Mouse (Mus musculus): Measurements from ENCODE around the gene Hyal1. TPM values are rescaled to one million over a fixed set of nuclear protein-coding genes. Genes with fewer than 3 reads are reported as not detected.

Hyal1 gene
- polyA plus RNA-seq, 1 experiment from 2014 or later, result 6.6 TPM

GRCm38 (mm10) chr9:107607653-107608245 lies 31.0 kb downstream of the Hyal1 start:
- H3K27me3 ChIP-seq (ENCODE audit: insufficient read depth, poor library complexity, severe bottlenecking), result peaks cover 13% of the 10 kb centered on the region; the same call in 1 of the 2 replicates
- WGBS, result 55% methylated on average over 9 of the region's 9 CpGs
- no peak for DNase-seq (ENCODE audit: low spot score)
- H3K9me3 ChIP-seq, result no peaks in the 10 kb centered on the region
- H3K4me1 ChIP-seq (replicated peaks), result peaks cover 97% of the 10 kb centered on the region
- 0 out of 2 replicates have a peak, but pooled peaks cover 3% of the 10 kb centered on the region for H3K36me3 ChIP-seq
- H3K4me3 ChIP-seq, result no peak overlapping the region
- peak overlapping the region; percentile 99 for H3K27ac ChIP-seq

DNA sequence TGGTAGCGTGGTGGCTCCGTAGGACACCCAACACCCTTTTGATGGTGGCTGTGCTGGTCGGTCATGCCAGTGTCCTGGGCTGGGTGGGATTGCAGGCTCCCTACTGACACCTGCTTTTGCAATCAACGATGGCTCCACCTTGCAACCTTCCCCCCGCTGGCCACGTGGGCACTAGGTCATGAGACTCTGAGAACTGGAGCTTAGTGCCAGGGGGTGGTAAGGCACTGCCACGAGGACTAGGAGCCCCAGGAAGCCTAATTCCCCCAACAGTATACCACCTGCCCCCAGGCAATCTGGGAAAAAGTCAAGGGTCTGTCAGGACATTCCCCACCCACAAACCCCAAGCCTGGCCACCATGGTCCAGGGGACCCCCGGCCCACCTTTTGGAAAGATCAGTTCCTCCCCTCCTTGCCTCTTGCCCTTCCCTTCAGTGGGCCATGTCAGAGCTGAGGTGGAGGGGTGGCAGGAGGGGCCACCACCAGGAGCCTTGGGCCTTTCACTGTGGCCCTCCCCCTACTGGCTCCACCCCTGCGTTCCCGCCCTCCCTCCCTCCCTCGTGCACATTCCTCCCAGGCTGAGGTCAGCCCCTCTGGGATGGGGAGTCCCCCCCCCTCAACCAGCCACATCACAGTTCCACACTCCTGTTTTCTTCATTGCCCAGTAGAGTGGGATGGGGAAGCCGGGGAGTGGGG lies 32.2 kb downstream of the Hyal1 start, which contains the start of gene Sema3b:
Gene Sema3b (minus strand): TSS at position 489 of the 692 bp plus-strand sequence.
- peaks cover 98% of the 10 kb centered on the region for H3K4me1 ChIP-seq (replicated peaks)
- peaks cover 13% of the 10 kb centered on the region; the same call in 1 of the 2 replicates for H3K27me3 ChIP-seq (ENCODE audit: insufficient read depth, poor library complexity, severe bottlenecking)
- 39% methylated on average over 12 of the region's 12 CpGs for WGBS
- peak within 1 kb of the TSS; percentile 18; the same call in 1 of the 2 replicates for H3K4me3 ChIP-seq
- H3K27ac ChIP-seq, result peak within 1 kb of the TSS; percentile 99
- no peaks in the 10 kb centered on the region for H3K9me3 ChIP-seq
- no peak for DNase-seq (ENCODE audit: low spot score)
- peaks cover 7% of the 10 kb centered on the region for H3K36me3 ChIP-seq

DNA sequence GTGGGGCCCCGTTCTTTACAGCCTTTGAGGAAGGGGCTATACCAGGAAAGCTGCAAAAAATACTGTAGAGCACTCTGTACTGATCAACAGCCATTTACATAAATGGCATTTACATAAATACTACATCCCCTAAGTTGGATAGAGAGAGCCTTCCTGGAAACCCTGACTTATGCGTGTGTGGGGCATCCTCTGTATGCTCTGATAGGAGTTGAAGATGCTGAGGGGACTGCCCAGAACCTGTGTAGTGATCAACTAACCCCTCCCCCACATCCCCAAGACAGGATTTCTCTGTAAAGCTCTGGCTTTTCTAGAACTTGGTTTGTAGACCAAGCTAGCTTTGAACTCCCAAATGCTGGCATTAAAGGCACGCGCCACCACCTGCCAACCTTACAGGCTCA lies 32.7 kb downstream of the Hyal1 start:
- Histone ChIP-seq H3K27me3 (ENCODE audit: insufficient read depth, poor library complexity, severe bottlenecking) (peaks cover 13% of the 10 kb centered on the region; the same call in 1 of the 2 replicates), H3K4me3 (peak overlapping the region; percentile 18; the same call in 1 of the 2 replicates), H3K27ac (peak overlapping the region; percentile 99), H3K36me3 (peaks cover 12% of the 10 kb centered on the region), H3K4me1 (replicated peaks) (peaks cover 97% of the 10 kb centered on the region), H3K9me3 (no peaks in the 10 kb centered on the region)
- DNase-seq (ENCODE audit: low spot score), result no peak
- WGBS, result 67% methylated on average over 4 of the region's 4 CpGs

GRCm38 (mm10) chr9:107611456-107612190 lies 34.9 kb downstream of the Hyal1 start:
- Histone ChIP-seq H3K36me3 (peaks cover 34% of the 10 kb centered on the region), H3K27me3 (ENCODE audit: insufficient read depth, poor library complexity, severe bottlenecking) (peaks cover 13% of the 10 kb centered on the region; the same call in 1 of the 2 replicates), H3K4me3 (peak overlapping the region; percentile 53), H3K9me3 (no peaks in the 10 kb centered on the region), H3K27ac (peak overlapping the region; percentile 99), H3K4me1 (replicated peaks) (peaks cover 97% of the 10 kb centered on the region)
- DNase-seq (ENCODE audit: low spot score), result no peak
- WGBS, result 76% methylated on average over 6 of the region's 6 CpGs

- peaks cover 92% of the 10 kb centered on the region for H3K4me1 ChIP-seq (replicated peaks)
- H3K9me3 ChIP-seq, result no peaks in the 10 kb centered on the region
- peak overlapping the region; percentile 53 for H3K4me3 ChIP-seq
- peaks cover 10% of the 10 kb centered on the region; the same call in 1 of the 2 replicates for H3K27me3 ChIP-seq (ENCODE audit: insufficient read depth, poor library complexity, severe bottlenecking)
- WGBS, result 2% methylated on average over 46 of the region's 48 CpGs
- peak overlapping the region; percentile 99 for H3K27ac ChIP-seq
- peaks cover 42% of the 10 kb centered on the region for H3K36me3 ChIP-seq
- peak; percentile 99 for DNase-seq (ENCODE audit: low spot score)
Measured at GRCm38 (mm10) chr9:107612191-107612944, 35.6 kb downstream of the Hyal1 start.

DNA sequence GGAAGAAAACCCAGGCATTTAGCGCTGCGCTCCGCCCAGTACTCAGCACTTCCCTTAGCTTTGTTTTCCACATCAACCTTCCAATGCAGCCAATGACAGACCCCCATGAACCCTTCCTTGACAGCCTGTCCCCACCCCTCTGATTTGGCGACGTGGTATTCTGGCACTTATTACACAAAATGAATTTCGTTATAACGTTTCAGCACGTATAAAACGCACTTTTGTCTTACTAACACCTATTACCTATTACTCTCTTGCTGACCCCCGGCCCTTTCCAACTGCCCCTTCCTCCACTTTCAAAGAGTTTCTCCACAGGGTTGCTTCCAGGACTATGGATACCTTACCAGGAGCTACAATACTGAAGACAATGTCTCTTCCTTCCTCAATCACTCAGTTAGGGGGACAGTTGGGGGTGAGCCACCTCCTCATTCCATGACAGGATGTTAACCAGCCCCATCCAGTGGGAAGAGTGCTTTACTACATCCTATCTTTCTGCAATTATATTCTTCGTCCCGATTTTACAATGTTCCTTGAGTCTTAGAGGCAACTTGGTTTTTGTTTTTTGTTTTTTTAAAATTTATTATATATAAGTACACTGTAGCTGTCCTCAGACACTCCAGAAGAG lies 36.3 kb downstream of the Hyal1 start:
- DNase-seq (ENCODE audit: low spot score), result no peak
- 14% methylated on average over 12 of the region's 12 CpGs for WGBS
- peaks cover 85% of the 10 kb centered on the region for H3K4me1 ChIP-seq (replicated peaks)
- H3K36me3 ChIP-seq, result peaks cover 49% of the 10 kb centered on the region
- H3K27me3 ChIP-seq (ENCODE audit: insufficient read depth, poor library complexity, severe bottlenecking), result peaks cover 6% of the 10 kb centered on the region; the same call in 1 of the 2 replicates
- H3K9me3 ChIP-seq, result no peaks in the 10 kb centered on the region
- H3K4me3 ChIP-seq, result peak overlapping the region; percentile 53
- peak overlapping the region; percentile 99 for H3K27ac ChIP-seq

DNA sequence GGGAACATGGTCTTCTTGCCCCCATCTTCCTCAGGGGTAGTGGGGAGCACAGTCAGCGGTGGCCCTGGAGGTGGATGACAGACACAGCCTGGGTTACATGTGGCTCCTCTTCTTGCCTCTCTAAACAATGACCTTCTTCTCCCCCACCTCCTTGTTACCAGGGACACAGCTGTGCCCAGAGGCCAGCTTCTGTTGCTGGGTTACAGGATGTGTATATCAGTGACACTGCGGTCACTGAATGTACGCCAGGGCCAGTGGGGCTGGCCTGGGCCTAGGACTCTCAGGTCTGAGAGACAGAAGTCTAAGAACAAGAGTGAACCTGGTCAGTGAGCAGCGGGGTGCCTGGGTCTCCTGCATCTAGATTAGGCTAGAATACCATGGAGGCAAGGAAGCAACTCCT lies 38.3 kb downstream of the Hyal1 start:
- H3K27ac ChIP-seq, result peak overlapping the region; percentile 85
- H3K36me3 ChIP-seq, result peaks cover 68% of the 10 kb centered on the region
- peaks cover 71% of the 10 kb centered on the region for H3K4me1 ChIP-seq (replicated peaks)
- 49% methylated on average over 4 of the region's 4 CpGs for WGBS
- no peaks in the 10 kb centered on the region for H3K9me3 ChIP-seq
- peak overlapping the region; percentile 9; the same call in 1 of the 2 replicates for H3K4me3 ChIP-seq
- peak; percentile 60 for DNase-seq (ENCODE audit: low spot score)
- no peaks in the 10 kb centered on the region for H3K27me3 ChIP-seq (ENCODE audit: insufficient read depth, poor library complexity, severe bottlenecking)

DNA sequence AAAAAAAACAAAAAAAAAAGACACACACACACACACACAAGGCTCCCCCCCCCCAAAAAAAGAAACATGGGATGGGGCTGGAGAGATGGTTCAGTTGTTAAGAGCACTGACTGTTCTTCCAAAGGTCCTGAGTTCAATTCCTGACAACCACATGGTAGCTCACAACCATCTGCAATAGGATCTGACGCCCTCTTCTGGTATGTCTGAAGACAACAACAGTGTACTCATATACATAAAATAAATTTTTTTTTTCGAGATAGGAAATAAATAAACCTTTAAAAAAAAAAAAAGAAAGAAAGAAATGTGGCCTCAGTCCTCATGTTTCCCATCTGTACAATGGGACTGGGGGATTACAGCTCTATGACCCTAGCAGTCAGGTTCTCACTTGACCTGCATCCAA lies 40.7 kb downstream of the Hyal1 start:
- H3K4me1 ChIP-seq (replicated peaks), result peaks cover 48% of the 10 kb centered on the region
- H3K27ac ChIP-seq, result no peak overlapping the region
- no peaks in the 10 kb centered on the region for H3K9me3 ChIP-seq
- H3K4me3 ChIP-seq, result no peak overlapping the region
- 74% methylated on average over 2 of the region's 2 CpGs for WGBS
- H3K27me3 ChIP-seq (ENCODE audit: insufficient read depth, poor library complexity, severe bottlenecking), result no peaks in the 10 kb centered on the region
- no peak for DNase-seq (ENCODE audit: low spot score)
- H3K36me3 ChIP-seq, result peaks cover 90% of the 10 kb centered on the region

GRCm38 (mm10) chr9:107618098-107618497 lies 41.4 kb downstream of the Hyal1 start:
- Histone ChIP-seq H3K9me3 (no peaks in the 10 kb centered on the region), H3K36me3 (peaks cover 94% of the 10 kb centered on the region), H3K27me3 (ENCODE audit: insufficient read depth, poor library complexity, severe bottlenecking) (no peaks in the 10 kb centered on the region), H3K4me1 (replicated peaks) (peaks cover 42% of the 10 kb centered on the region), H3K27ac (no peak overlapping the region; the same call in 1 of the 2 replicates), H3K4me3 (no peak overlapping the region)
- DNase-seq (ENCODE audit: low spot score), result no peak
- WGBS, result 94% methylated on average over 6 of the region's 6 CpGs

DNA sequence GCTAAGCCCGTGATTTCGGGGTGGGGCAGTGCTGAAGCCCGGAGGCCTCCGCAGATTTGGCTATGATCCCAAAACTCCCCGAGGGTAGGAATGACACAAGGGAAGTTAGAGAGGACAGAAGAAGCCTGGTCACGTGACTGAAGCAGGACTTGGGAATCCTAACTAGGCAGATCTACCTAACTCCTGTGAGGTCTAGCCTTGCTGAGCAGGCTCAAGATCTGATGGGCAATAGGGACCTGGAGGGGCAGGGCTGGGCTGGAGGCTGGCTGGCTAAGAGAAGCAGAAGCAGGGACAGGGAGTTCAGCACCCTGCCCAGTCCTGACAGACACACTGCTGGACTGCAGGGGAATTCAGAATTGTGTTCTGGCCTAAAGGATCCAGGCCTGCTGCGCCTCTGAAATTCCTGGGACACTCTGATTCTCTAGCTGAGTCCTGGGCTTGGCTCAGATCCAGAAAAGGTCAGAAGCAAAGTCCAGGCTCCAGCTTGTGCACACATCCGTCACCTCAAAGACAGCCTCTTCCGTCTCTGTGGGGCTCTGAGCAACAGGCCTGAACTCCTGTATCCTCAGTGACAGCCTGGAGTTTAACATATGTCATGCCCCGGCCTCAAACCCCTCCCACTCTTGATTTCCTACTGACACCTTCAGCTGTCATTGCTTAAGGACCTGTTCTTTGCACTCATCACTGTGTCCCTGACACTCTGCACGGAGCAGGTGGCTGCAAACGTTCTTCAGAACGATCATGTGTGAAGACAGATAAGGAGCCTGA lies 42.2 kb downstream of the Hyal1 start:
- WGBS, result 84% methylated on average over 13 of the region's 13 CpGs
- Histone ChIP-seq H3K36me3 (peaks cover 98% of the 10 kb centered on the region), H3K27me3 (ENCODE audit: insufficient read depth, poor library complexity, severe bottlenecking) (no peaks in the 10 kb centered on the region), H3K27ac (peak overlapping the region; percentile 20; the same call in 1 of the 2 replicates), H3K4me1 (replicated peaks) (peaks cover 39% of the 10 kb centered on the region), H3K4me3 (no peak overlapping the region), H3K9me3 (no peaks in the 10 kb centered on the region)
- DNase-seq (ENCODE audit: low spot score), result no peak

- DNase-seq (ENCODE audit: low spot score), result no peak
- peaks cover 98% of the 10 kb centered on the region for H3K36me3 ChIP-seq
- H3K27me3 ChIP-seq (ENCODE audit: insufficient read depth, poor library complexity, severe bottlenecking), result no peaks in the 10 kb centered on the region
- H3K27ac ChIP-seq, result peak overlapping the region; percentile 53; the same call in 1 of the 2 replicates
- 87% methylated on average over 13 of the region's 13 CpGs for WGBS
- no peak overlapping the region for H3K4me3 ChIP-seq
- no peaks in the 10 kb centered on the region for H3K9me3 ChIP-seq
- H3K4me1 ChIP-seq (replicated peaks), result peaks cover 39% of the 10 kb centered on the region
Measured at GRCm38 (mm10) chr9:107619546-107619879, 42.8 kb downstream of the Hyal1 start.
